Mouse (Mus musculus) frontal cortex, postnatal 14 days (tissue): ENCODE data around the gene Rnf121.
"Not testable (repeated sequence)": the region's sequence is repeated elsewhere in the genome, so short reads cannot be mapped to it uniquely, and the experiment has no call there.

Source experiments
- DNase-seq, 2 experiments: peaks; one replicate each; pipeline ENCODE4 v3.0.0; 2022; ENCODE audit warnings: low spot score in 2 of 2

The Rnf121 gene

GRCm38 (mm10) chr7:102064655-102065045 is 619 bp downstream of the Rnf121 start:
- DNase-seq, result no peak

- DNase-seq, result no peak
Measured at GRCm38 (mm10) chr7:102063891-102064290, 1.4 kb downstream of the Rnf121 start.

- DNase-seq, result no peak
Measured at GRCm38 (mm10) chr7:102062203-102062602, 3.1 kb downstream of the Rnf121 start.

- no peak for DNase-seq
Measured at GRCm38 (mm10) chr7:102061353-102061752, 3.9 kb downstream of the Rnf121 start.

GRCm38 (mm10) chr7:102048524-102048923 is 16.7 kb downstream of the Rnf121 start:
- not testable (repeated sequence) for DNase-seq

- DNase-seq, result no peak
Measured at GRCm38 (mm10) chr7:102042314-102042713, 23.0 kb downstream of the Rnf121 start.

- DNase-seq, result no peak
Measured at GRCm38 (mm10) chr7:102037318-102037717, 28.0 kb downstream of the Rnf121 start.

GRCm38 (mm10) chr7:102035534-102035933 is 29.7 kb downstream of the Rnf121 start:
- no peak for DNase-seq

- no peak for DNase-seq
Measured at GRCm38 (mm10) chr7:102034904-102035303, 30.4 kb downstream of the Rnf121 start.

GRCm38 (mm10) chr7:102025187-102026119 is 39.8 kb downstream of the Rnf121 start:
- DNase-seq, result no peak

- DNase-seq, result no peak
Measured at GRCm38 (mm10) chr7:102023821-102024220, 41.4 kb downstream of the Rnf121 start.

- not testable (repeated sequence) for DNase-seq
Measured at GRCm38 (mm10) chr7:102020934-102021333, 44.3 kb downstream of the Rnf121 start.

- no peak for DNase-seq
Measured at GRCm38 (mm10) chr7:102019362-102019761, 45.9 kb downstream of the Rnf121 start.

- no peak for DNase-seq
Measured at GRCm38 (mm10) chr7:102018590-102018989, 46.7 kb downstream of the Rnf121 start, which contains the start of gene Il18bp. TSS of gene Il18bp (minus strand) at chr7:102018690.

- DNase-seq, result no peak
Measured at GRCm38 (mm10) chr7:102018034-102018433, 47.2 kb downstream of the Rnf121 start.

- no peak for DNase-seq
Measured at GRCm38 (mm10) chr7:102017452-102017851, 47.8 kb downstream of the Rnf121 start.

GRCm38 (mm10) chr7:102016936-102017335 is 48.3 kb downstream of the Rnf121 start:
- no peak for DNase-seq

GRCm38 (mm10) chr7:102014995-102015394 is 50.3 kb downstream of the Rnf121 start:
- DNase-seq, result no peak

GRCm38 (mm10) chr7:102013416-102013815 is 51.9 kb downstream of the Rnf121 start:
- no peak for DNase-seq

- DNase-seq, result no peak
Measured at GRCm38 (mm10) chr7:102011855-102012254, 53.4 kb downstream of the Rnf121 start.

- no peak for DNase-seq
Measured at GRCm38 (mm10) chr7:102006520-102006919, 58.7 kb downstream of the Rnf121 start.

- DNase-seq, result no peak
Measured at GRCm38 (mm10) chr7:102000921-102001630, 64.2 kb downstream of the Rnf121 start.

- DNase-seq, result no peak
Measured at GRCm38 (mm10) chr7:102000296-102000695, 65.0 kb downstream of the Rnf121 start.
